Mouse (Mus musculus): ENCODE measurements around the gene Ncl. TPM values are rescaled to one million over a fixed set of nuclear protein-coding genes. Genes with fewer than 3 reads are reported as not detected.

The Ncl gene
- polyA plus RNA-seq, 1 experiment from 2014 or later, result 416 TPM

DNA sequence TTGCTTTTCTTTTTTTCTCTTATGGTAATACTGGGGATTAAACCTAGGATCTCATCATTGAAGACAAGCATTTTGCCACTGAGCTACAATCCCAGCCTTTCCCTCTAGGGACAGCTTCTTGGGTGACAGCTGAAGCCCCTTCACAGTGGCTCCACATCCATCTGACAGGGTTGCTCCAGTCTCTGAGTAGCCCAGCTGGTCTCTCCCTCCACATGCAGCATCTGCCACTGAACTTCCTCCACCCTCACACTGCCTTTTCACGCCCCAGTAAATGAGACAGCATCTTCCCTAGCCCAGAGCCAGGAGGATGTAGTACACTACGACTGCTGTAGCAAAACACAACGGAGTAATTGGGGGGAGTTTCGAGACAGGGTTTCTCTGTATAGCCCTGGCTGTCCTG, 8.9 kb upstream of the Ncl start:
- H3K36me3 ChIP-seq (ENCODE audit: control insufficient read depth, insufficient read depth, low read length), result no peaks in the 10 kb centered on the region
- H3K9ac ChIP-seq (ENCODE audit: low read depth, low read length), result no peak overlapping the region
- no peak overlapping the region for H3K27ac ChIP-seq (ENCODE audit: low read length)
- H3K4me3 ChIP-seq (ENCODE audit: low read length), result no peak overlapping the region
- no peaks in the 10 kb centered on the region for H3K9me3 ChIP-seq (ENCODE audit: control insufficient read depth, low read length)
- ATAC-seq, result no peak
- no peaks in the 10 kb centered on the region for H3K4me1 ChIP-seq (ENCODE audit: control insufficient read depth, insufficient read depth, low read length)
- no peak overlapping the region for H3K4me2 ChIP-seq (ENCODE audit: low read depth, low read length)
- H3K27me3 ChIP-seq (replicated peaks; ENCODE audit: control insufficient read depth, insufficient read depth, low read length), result no peaks in the 10 kb centered on the region
- 75% methylated on average over 4 of the region's 4 CpGs for WGBS

DNA sequence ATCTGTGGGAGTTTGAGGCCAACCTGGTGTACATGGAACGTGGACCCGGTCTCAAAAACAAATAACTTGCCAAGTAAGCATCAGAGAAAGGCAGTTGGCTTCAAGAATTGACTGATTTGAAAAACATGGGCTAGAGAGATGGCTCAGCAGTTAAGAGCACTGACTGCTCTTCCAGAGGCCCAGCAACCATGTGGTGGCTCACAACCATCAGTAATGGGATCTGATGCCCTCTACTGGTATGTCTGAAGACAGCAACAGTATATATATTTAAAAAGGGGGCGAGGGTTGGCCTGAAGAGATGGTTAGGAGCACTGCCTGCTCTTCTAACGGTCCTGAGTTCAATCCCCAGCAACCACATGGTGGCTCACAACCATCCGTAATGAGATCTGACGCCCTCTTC, 4.5 kb upstream of the Ncl start:
- 17% methylated on average over 6 of the region's 6 CpGs for WGBS
- Histone ChIP-seq H3K36me3 (ENCODE audit: control insufficient read depth, insufficient read depth, low read length) (no peaks in the 10 kb centered on the region), H3K4me3 (ENCODE audit: low read length) (no peak overlapping the region), H3K4me1 (ENCODE audit: control insufficient read depth, insufficient read depth, low read length) (peaks cover 11% of the 10 kb centered on the region), H3K9ac (ENCODE audit: low read depth, low read length) (no peak overlapping the region), H3K27me3 (replicated peaks; ENCODE audit: control insufficient read depth, insufficient read depth, low read length) (no peaks in the 10 kb centered on the region), H3K9me3 (ENCODE audit: control insufficient read depth, low read length) (no peaks in the 10 kb centered on the region), H3K4me2 (ENCODE audit: low read depth, low read length) (no peak overlapping the region), H3K27ac (ENCODE audit: low read length) (no peak overlapping the region)
- no peak for ATAC-seq

DNA sequence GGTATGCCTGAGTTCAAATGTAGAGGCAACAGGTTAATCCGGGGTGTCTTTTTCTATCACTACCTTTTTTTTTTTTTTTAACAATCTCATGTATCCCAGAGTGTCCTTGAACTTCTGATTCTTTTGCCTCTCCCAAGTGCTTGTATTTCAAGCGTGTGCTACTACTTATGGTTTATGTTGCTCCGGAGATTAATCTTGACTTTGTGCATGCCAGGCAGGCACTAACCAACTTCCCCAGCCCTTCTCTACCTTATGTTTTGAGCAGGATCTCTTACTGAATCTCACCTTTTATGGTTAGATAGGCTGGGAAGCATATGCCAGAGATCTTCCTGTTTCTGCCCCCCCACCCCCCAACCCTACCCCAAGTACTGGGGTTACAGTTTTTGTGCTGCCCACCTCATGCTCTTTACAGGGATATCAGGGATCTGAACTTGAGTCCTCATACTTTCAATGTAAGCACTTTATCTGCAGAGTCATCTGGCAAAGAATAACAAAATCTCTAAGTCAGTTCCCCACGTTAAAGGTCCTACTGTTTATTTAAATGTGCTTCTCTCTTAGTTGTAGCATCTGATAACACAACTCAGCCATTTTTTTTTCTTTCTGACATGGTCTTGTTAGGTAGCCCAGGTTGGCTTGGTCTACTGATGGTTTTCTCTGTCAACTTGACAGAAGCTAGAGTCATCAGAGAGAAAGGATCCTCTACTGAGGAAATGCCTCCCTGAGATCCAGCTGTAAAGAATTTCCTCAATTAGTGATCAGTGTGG, 2.8 kb upstream of the Ncl start:
- no peak for ATAC-seq

DNA sequence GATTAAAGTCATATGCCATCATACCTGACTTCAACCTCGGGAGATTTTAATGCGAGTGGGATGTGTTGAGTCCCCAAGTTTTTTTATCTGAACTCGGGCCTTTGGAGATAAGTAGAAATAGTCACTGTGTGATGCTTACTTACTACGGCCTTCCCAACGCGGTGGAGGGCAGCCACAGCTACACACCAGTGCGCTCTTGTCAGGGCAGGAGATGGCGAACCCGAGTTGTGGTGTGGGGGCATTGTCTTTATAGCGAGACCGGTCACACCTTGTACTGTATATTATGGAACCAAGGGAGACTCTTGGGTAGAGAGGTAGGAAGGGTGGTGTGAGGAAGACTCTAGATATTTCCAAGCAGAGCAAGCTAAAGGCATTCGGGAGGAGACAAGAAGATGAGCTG, 1.2 kb upstream of the Ncl start:
- Histone ChIP-seq H3K27me3 (replicated peaks; ENCODE audit: control insufficient read depth, insufficient read depth, low read length) (no peaks in the 10 kb centered on the region), H3K9ac (ENCODE audit: low read depth, low read length) (peak overlapping the region; percentile 91), H3K4me3 (ENCODE audit: low read length) (peak overlapping the region; percentile 78), H3K4me1 (ENCODE audit: control insufficient read depth, insufficient read depth, low read length) (peaks cover 13% of the 10 kb centered on the region), H3K36me3 (ENCODE audit: control insufficient read depth, insufficient read depth, low read length) (peaks cover 7% of the 10 kb centered on the region), H3K4me2 (ENCODE audit: low read depth, low read length) (peak overlapping the region; percentile 67), H3K27ac (ENCODE audit: low read length) (peak overlapping the region; percentile 81), H3K9me3 (ENCODE audit: control insufficient read depth, low read length) (no peaks in the 10 kb centered on the region)
- ATAC-seq, result no peak
- 19% methylated on average over 12 of the region's 12 CpGs for WGBS

More for the DNA sequence above, 2.8 kb upstream of the Ncl start:
- Histone ChIP-seq H3K36me3 (ENCODE audit: control insufficient read depth, insufficient read depth, low read length) (no peaks in the 10 kb centered on the region), H3K9ac (ENCODE audit: low read depth, low read length) (no peak overlapping the region), H3K9me3 (ENCODE audit: control insufficient read depth, low read length) (no peaks in the 10 kb centered on the region), H3K27me3 (replicated peaks; ENCODE audit: control insufficient read depth, insufficient read depth, low read length) (no peaks in the 10 kb centered on the region), H3K27ac (ENCODE audit: low read length) (no peak overlapping the region), H3K4me2 (ENCODE audit: low read depth, low read length) (no peak overlapping the region), H3K4me3 (ENCODE audit: low read length) (no peak overlapping the region), H3K4me1 (ENCODE audit: control insufficient read depth, insufficient read depth, low read length) (peaks cover 12% of the 10 kb centered on the region)
- WGBS, result 79% methylated on average over 4 of the region's 4 CpGs

DNA sequence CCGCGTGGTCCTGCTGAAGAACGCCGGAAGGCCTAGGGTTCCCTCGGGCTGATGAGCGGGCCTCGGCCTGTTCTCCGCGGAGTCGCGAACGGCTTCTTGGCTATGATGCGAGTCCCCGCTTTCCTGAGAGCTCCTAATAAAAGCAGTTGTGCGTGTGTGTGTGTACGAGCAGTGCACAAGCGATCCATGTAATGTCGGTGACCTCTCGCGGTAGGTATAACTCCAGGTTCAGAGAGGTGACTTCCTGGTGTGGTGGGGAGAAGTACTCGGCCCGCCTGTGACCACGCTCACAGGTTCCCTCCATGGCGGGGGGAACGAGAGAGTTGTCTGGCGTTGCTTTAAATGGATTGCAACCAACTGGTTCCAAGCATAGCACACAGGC, 589 bp upstream of the Ncl start:
- Histone ChIP-seq H3K4me2 (ENCODE audit: low read depth, low read length) (peak overlapping the region; percentile 67), H3K9me3 (ENCODE audit: control insufficient read depth, low read length) (no peaks in the 10 kb centered on the region), H3K27me3 (replicated peaks; ENCODE audit: control insufficient read depth, insufficient read depth, low read length) (no peaks in the 10 kb centered on the region), H3K4me1 (ENCODE audit: control insufficient read depth, insufficient read depth, low read length) (peaks cover 13% of the 10 kb centered on the region), H3K36me3 (ENCODE audit: control insufficient read depth, insufficient read depth, low read length) (peaks cover 7% of the 10 kb centered on the region), H3K9ac (ENCODE audit: low read depth, low read length) (peak overlapping the region; percentile 91), H3K27ac (ENCODE audit: low read length) (peak overlapping the region; percentile 81), H3K4me3 (ENCODE audit: low read length) (peak overlapping the region; percentile 78)
- ATAC-seq, result peak; percentile 55
- WGBS, result 0% methylated on average over 26 of the region's 26 CpGs

DNA sequence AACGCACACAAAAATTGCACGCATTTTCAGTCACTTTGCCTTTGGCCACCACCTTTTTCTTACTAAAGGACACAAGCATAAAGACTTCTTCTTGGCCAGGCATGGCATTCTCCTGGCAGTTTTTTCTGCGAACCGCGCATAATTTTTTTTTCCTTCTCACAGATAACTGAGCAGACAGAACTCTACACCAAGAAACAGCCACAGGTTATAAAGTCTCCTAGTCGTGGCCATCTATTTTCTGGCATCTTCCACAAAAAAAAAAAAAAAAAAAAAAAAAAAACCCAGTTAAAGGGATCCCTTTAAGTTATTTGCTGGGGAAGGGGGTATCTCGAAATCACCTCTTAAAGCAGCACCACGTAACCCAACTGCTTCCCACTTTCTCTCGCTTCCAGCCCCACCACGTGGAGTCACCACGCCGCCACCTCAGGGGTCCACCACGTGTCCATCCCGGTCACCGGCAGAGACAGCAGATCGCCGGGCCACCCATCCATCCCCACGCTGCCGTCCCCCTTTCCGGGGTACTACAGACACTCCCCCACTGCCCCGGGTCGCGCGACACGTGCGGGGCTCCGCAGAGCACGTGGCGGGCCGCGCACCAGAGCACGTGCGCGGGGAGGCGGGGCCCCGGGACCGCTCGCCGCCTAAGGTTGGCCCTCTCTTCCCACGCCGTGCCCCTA, 833 bp downstream of the Ncl start:
- peaks cover 13% of the 10 kb centered on the region for H3K4me1 ChIP-seq (ENCODE audit: control insufficient read depth, insufficient read depth, low read length)
- ATAC-seq, result no peak
- H3K27me3 ChIP-seq (replicated peaks; ENCODE audit: control insufficient read depth, insufficient read depth, low read length), result no peaks in the 10 kb centered on the region
- peak overlapping the region; percentile 55 for H3K4me2 ChIP-seq (ENCODE audit: low read depth, low read length)
- H3K4me3 ChIP-seq (ENCODE audit: low read length), result peak overlapping the region; percentile 78
- WGBS, result under 1% methylated on average over 41 of the region's 41 CpGs
- H3K27ac ChIP-seq (ENCODE audit: low read length), result peak overlapping the region; percentile 99
- H3K9ac ChIP-seq (ENCODE audit: low read depth, low read length), result peak overlapping the region; percentile 91
- no peaks in the 10 kb centered on the region for H3K9me3 ChIP-seq (ENCODE audit: control insufficient read depth, low read length)
- peaks cover 10% of the 10 kb centered on the region for H3K36me3 ChIP-seq (ENCODE audit: control insufficient read depth, insufficient read depth, low read length)

DNA sequence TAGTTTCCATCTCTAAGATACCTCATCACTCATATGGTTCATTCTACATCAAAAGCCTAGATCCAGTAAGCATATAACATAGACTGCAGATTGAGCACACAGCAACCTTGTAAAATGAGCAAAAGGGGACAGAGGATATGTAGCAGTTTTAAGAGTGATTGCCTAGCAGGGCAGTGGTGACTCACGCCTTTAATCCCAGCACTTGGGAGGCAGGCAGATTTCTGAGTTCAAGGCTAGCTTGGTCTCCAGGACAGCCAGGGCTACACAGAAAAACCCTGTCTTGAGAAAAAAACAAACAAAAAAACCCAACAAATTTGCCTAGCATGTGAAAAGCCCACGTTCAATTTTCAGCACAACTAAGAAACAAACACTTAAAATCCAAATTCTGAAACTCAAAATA, 5.0 kb downstream of the Ncl start:
- peaks cover 2% of the 10 kb centered on the region; the same call in 1 of the 2 replicates for H3K4me1 ChIP-seq (ENCODE audit: control insufficient read depth, insufficient read depth, low read length)
- ATAC-seq, result no peak
- no peaks in the 10 kb centered on the region for H3K9me3 ChIP-seq (ENCODE audit: control insufficient read depth, low read length)
- WGBS, result 80% methylated on average over 2 of the region's 2 CpGs
- H3K9ac ChIP-seq (ENCODE audit: low read depth, low read length), result no peak overlapping the region
- peaks cover 31% of the 10 kb centered on the region for H3K36me3 ChIP-seq (ENCODE audit: control insufficient read depth, insufficient read depth, low read length)
- no peak overlapping the region for H3K27ac ChIP-seq (ENCODE audit: low read length)
- H3K4me3 ChIP-seq (ENCODE audit: low read length), result no peak overlapping the region
- H3K4me2 ChIP-seq (ENCODE audit: low read depth, low read length), result no peak overlapping the region
- H3K27me3 ChIP-seq (replicated peaks; ENCODE audit: control insufficient read depth, insufficient read depth, low read length), result no peaks in the 10 kb centered on the region

DNA sequence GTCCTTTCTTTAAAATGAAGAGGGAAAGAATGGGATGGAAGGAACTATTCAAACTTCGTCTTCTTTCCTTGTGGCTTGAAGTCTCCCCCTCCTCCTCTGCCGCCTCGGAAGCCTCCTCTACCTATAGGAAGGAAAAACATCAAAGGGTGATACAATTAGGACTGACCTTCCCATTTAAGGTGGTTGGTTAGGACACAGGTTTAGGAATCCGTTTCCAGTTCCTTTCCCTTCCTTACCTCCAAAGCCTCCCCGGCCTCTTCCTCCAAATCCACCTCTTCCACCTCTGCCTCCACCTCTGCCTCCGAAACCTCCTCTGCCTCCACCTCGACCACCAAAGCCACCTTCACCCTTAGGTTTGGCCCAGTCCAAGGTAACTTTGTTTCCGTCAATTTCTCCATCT, 8.6 kb downstream of the Ncl start:
- 92% methylated on average over 8 of the region's 8 CpGs for WGBS
- Histone ChIP-seq H3K4me2 (ENCODE audit: low read depth, low read length) (no peak overlapping the region), H3K36me3 (ENCODE audit: control insufficient read depth, insufficient read depth, low read length) (peaks cover 29% of the 10 kb centered on the region), H3K9me3 (ENCODE audit: control insufficient read depth, low read length) (no peaks in the 10 kb centered on the region), H3K4me1 (ENCODE audit: control insufficient read depth, insufficient read depth, low read length) (no peaks in the 10 kb centered on the region), H3K9ac (ENCODE audit: low read depth, low read length) (no peak overlapping the region), H3K27me3 (replicated peaks; ENCODE audit: control insufficient read depth, insufficient read depth, low read length) (no peaks in the 10 kb centered on the region), H3K4me3 (ENCODE audit: low read length) (no peak overlapping the region), H3K27ac (ENCODE audit: low read length) (no peak overlapping the region)
- ATAC-seq, result no peak

DNA sequence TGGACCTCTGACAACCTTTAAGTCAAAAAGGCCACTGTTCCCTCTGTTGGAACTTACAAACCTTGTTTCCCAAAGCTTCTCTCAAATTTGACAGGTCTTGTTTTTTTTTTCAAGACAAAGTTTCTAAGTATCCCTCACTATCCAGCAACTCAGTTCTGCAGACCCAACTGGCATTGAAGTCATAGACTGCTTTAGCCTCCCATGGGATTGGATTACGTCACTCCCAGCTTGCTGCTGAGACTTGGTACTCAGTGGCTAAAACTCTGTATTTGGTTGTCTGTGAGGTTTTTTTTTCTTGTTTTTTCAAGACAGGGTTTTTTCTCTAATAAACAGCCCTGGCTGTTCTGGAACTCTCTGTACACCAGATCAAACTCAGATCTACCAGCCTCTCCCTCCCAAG, 9.5 kb downstream of the Ncl start:
- no peak overlapping the region for H3K27ac ChIP-seq (ENCODE audit: low read length)
- H3K36me3 ChIP-seq (ENCODE audit: control insufficient read depth, insufficient read depth, low read length), result peaks cover 29% of the 10 kb centered on the region
- no peak overlapping the region for H3K9ac ChIP-seq (ENCODE audit: low read depth, low read length)
- 82% methylated on average over 1 of the region's 1 CpGs for WGBS
- H3K4me1 ChIP-seq (ENCODE audit: control insufficient read depth, insufficient read depth, low read length), result no peaks in the 10 kb centered on the region
- H3K9me3 ChIP-seq (ENCODE audit: control insufficient read depth, low read length), result no peaks in the 10 kb centered on the region
- no peaks in the 10 kb centered on the region for H3K27me3 ChIP-seq (replicated peaks; ENCODE audit: control insufficient read depth, insufficient read depth, low read length)
- ATAC-seq, result no peak
- no peak overlapping the region for H3K4me2 ChIP-seq (ENCODE audit: low read depth, low read length)
- H3K4me3 ChIP-seq (ENCODE audit: low read length), result no peak overlapping the region
